Mouse (Mus musculus): ENCODE results near the gene Ets2. TPM values are rescaled to one million over a fixed set of nuclear protein-coding genes. Genes with fewer than 3 reads are reported as not detected.

Gene Ets2
- total and polyA plus RNA-seq, 3 experiments = 15.9 to 23.5 TPM; not detected in 1

GRCm38 (mm10) chr16:95675212-95675611 is 26.7 kb upstream of the Ets2 start:
- DNase-seq (ENCODE audit: low read depth, low spot score) = no peak
- H3K27me3 ChIP-seq (ENCODE audit: control insufficient read depth in 1 of 2, insufficient read depth in 2 of 2, low read length in 2 of 2) = peaks cover 0 to 3% of the 10 kb centered on the region in 2 experiments; a peak in 2 of 4 replicates
- H3K4me3 ChIP-seq (ENCODE audit: control insufficient read depth in 1 of 2, insufficient read depth in 1 of 2, low read depth in 2 of 2, low read length in 2 of 2) = no peak overlapping the region
- no peaks in the 10 kb centered on the region for H3K36me3 ChIP-seq (ENCODE audit: control insufficient read depth in 1 of 2, insufficient read depth in 2 of 2, low read length in 2 of 2)
- no peak overlapping the region for H3K9ac ChIP-seq (ENCODE audit: control insufficient read depth, low read depth, low read length, poor library complexity, severe bottlenecking)
- no peaks in the 10 kb centered on the region for H3K79me2 ChIP-seq (ENCODE audit: control insufficient read depth, insufficient read depth, low read length, poor library complexity)
- H3K27ac ChIP-seq (ENCODE audit: control insufficient read depth, low read depth, low read length) = no peak overlapping the region
- no peak for TF ChIP-seq ELF1 (IDR thresholded peaks at IDR 0.05; ENCODE audit: low read depth, low read length)
- no peak for TF ChIP-seq KAT2A (conservative IDR thresholded peaks at IDR 0.05; ENCODE audit: low read depth, low read length)
- TF ChIP-seq MAFK (IDR thresholded peaks at IDR 0.05; ENCODE audit: borderline replicate concordance, low read depth, low read length) = no peak
- TF ChIP-seq CTCF (IDR thresholded peaks at IDR 0.05 in 2 of 3, conservative IDR thresholded peaks at IDR 0.05 in 1 of 3; ENCODE audit: control insufficient read depth in 1 of 3, insufficient read depth in 1 of 3, low read depth in 2 of 3, low read length in 3 of 3, poor library complexity in 1 of 3, severe bottlenecking in 1 of 3) = no peak
- no peak for TF ChIP-seq USF2 (IDR thresholded peaks at IDR 0.05; ENCODE audit: borderline replicate concordance in 1 of 2, insufficient read depth in 1 of 2, low read depth in 1 of 2, low read length in 2 of 2)
- no peak for TF ChIP-seq POLR2AphosphoS5 (IDR thresholded peaks at IDR 0.05; ENCODE audit: borderline replicate concordance, low read depth, low read length)
- TF ChIP-seq JUND (IDR thresholded peaks at IDR 0.05; ENCODE audit: low read depth, low read length) = no peak
- TF ChIP-seq USF1 (IDR thresholded peaks at IDR 0.05; ENCODE audit: low read depth, low read length) = no peak
- TF ChIP-seq SIN3A (IDR thresholded peaks at IDR 0.05; ENCODE audit: low read length) = no peak
- no peak for TF ChIP-seq NRF1 (IDR thresholded peaks at IDR 0.05; ENCODE audit: insufficient read depth, low read depth, low read length, poor library complexity, severe bottlenecking)
- no peak for TF ChIP-seq TBP (IDR thresholded peaks at IDR 0.05; ENCODE audit: low read depth, low read length)
- no peak for TF ChIP-seq ZC3H11A (IDR thresholded peaks at IDR 0.05; ENCODE audit: low read depth, low read length)
- TF ChIP-seq EP300 (IDR thresholded peaks at IDR 0.05; ENCODE audit: low read depth in 1 of 2, low read length in 2 of 2) = no peak
- no peak for TF ChIP-seq GATA1 (IDR thresholded peaks at IDR 0.05; ENCODE audit: low read depth, low read length)
- TF ChIP-seq MAX (IDR thresholded peaks at IDR 0.05; ENCODE audit: low read length) = no peak
- no peak for TF ChIP-seq NELFE (IDR thresholded peaks at IDR 0.05; ENCODE audit: low read depth, low read length)
- no peak for TF ChIP-seq RCOR1 (IDR thresholded peaks at IDR 0.05; ENCODE audit: low read depth, low read length)
- TF ChIP-seq MXI1 (IDR thresholded peaks at IDR 0.05; ENCODE audit: low read depth, low read length) = no peak
- no peaks in the 10 kb centered on the region for H3K4me1 ChIP-seq (ENCODE audit: control insufficient read depth in 1 of 2, insufficient read depth in 2 of 2, low read length in 2 of 2)
- no peaks in the 10 kb centered on the region for H3K9me3 ChIP-seq (replicated peaks; ENCODE audit: insufficient read depth, low read length)

GRCm38 (mm10) chr16:95676668-95677067 is 25.2 kb upstream of the Ets2 start:
- no peak for TF ChIP-seq POLR2A (IDR thresholded peaks at IDR 0.05; ENCODE audit: control insufficient read depth in 1 of 2, insufficient read depth in 1 of 2, low read depth in 1 of 2, low read length in 2 of 2, poor library complexity in 1 of 2)
- no peak for TF ChIP-seq SMC3 (IDR thresholded peaks at IDR 0.05; ENCODE audit: low read depth, low read length)
- no peak for TF ChIP-seq GATA1 (IDR thresholded peaks at IDR 0.05; ENCODE audit: low read depth, low read length)
- TF ChIP-seq POLR2AphosphoS2 (IDR thresholded peaks at IDR 0.05; ENCODE audit: low read length) = no peak
- no peak for TF ChIP-seq ELF1 (IDR thresholded peaks at IDR 0.05; ENCODE audit: low read depth, low read length)
- TF ChIP-seq MYB (IDR thresholded peaks at IDR 0.05; ENCODE audit: low read depth, low read length) = no peak
- TF ChIP-seq NELFE (IDR thresholded peaks at IDR 0.05; ENCODE audit: low read depth, low read length) = no peak
- no peak for TF ChIP-seq MYC (IDR thresholded peaks at IDR 0.05; ENCODE audit: low read depth, low read length)
- TF ChIP-seq MXI1 (IDR thresholded peaks at IDR 0.05; ENCODE audit: low read depth, low read length) = no peak
- no peak for TF ChIP-seq HCFC1 (IDR thresholded peaks at IDR 0.05; ENCODE audit: low read depth, low read length)
- TF ChIP-seq BHLHE40 (IDR thresholded peaks at IDR 0.05; ENCODE audit: borderline replicate concordance, low read depth, low read length) = no peak
- TF ChIP-seq POLR2AphosphoS5 (IDR thresholded peaks at IDR 0.05; ENCODE audit: borderline replicate concordance, low read depth, low read length) = no peak
- TF ChIP-seq ZKSCAN1 (IDR thresholded peaks at IDR 0.05; ENCODE audit: low read depth, low read length) = no peak
- TF ChIP-seq TAL1 (IDR thresholded peaks at IDR 0.05; ENCODE audit: low read length) = no peak
- no peaks in the 10 kb centered on the region for H3K9me3 ChIP-seq (replicated peaks; ENCODE audit: insufficient read depth, low read length)
- no peaks in the 10 kb centered on the region for H3K36me3 ChIP-seq (ENCODE audit: control insufficient read depth in 1 of 2, insufficient read depth in 2 of 2, low read length in 2 of 2)
- no peak overlapping the region for H3K27ac ChIP-seq (ENCODE audit: control insufficient read depth, low read depth, low read length)
- H3K27me3 ChIP-seq (ENCODE audit: control insufficient read depth in 1 of 2, insufficient read depth in 2 of 2, low read length in 2 of 2) = peaks cover 0 to 3% of the 10 kb centered on the region in 2 experiments; a peak in 1 of 4 replicates
- no peak for DNase-seq (ENCODE audit: low read depth, low spot score)
- H3K79me2 ChIP-seq (ENCODE audit: control insufficient read depth, insufficient read depth, low read length, poor library complexity) = no peaks in the 10 kb centered on the region
- no peak overlapping the region for H3K4me3 ChIP-seq (ENCODE audit: control insufficient read depth in 1 of 2, insufficient read depth in 1 of 2, low read depth in 2 of 2, low read length in 2 of 2)
- no peak overlapping the region for H3K9ac ChIP-seq (ENCODE audit: control insufficient read depth, low read depth, low read length, poor library complexity, severe bottlenecking)
- H3K4me1 ChIP-seq (ENCODE audit: control insufficient read depth in 1 of 2, insufficient read depth in 2 of 2, low read length in 2 of 2) = no peaks in the 10 kb centered on the region

Data from MEL (cell line).